Mouse (Mus musculus) E14TG2a.4 (cell line): ENCODE measurements around the gene Rwdd3.

Source experiments
- CTCF ChIP-seq: conservative IDR thresholded peaks from 2 replicates; pipeline ENCODE4 v1.5.1; 2014; ENCODE audit warnings: low read length
- POU5F1 ChIP-seq: IDR thresholded peaks from 2 replicates; pipeline ENCODE4 v1.6.1; 2014; ENCODE audit warnings: low read length, borderline replicate concordance

DNA sequence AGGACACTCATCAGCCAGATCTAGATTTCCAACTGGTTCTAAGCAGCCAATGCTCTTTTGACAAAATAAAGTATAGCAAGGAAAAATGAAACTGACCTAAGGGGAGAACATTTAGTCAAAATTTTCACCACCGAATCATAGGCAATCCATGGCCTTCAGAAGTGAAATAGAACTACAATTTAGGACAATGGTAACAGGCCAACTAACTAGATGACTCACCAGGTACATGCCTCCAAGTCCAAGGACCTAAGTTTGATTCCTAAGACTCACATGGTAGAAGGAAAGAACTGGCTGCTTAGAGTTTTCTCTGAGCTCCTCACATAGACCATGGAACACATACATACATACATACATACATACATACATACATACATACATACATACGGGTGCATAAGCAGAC lies 44.3 kb downstream of the Rwdd3 start:
- TF ChIP-seq CTCF (no peak), POU5F1 (no peak)
